Mouse (Mus musculus) myocyte (in vitro differentiated cells): ENCODE data around the gene Top1.

ENCODE experiments used
- E2F4 ChIP-seq: IDR thresholded peaks from one replicate; pipeline ENCODE4 v1.6.1; 2011; ENCODE audit warnings: mild to moderate bottlenecking, control low read depth, moderate library complexity; ENCODE audit not compliant: insufficient read depth
- MAX ChIP-seq: IDR thresholded peaks from one replicate; pipeline ENCODE4 v1.6.1; 2011; ENCODE audit warnings: low read depth, mild to moderate bottlenecking, control low read depth
- MYOD1 ChIP-seq, 3 experiments: IDR thresholded peaks; one replicate each; pipeline ENCODE4 v1.6.1; 2011; ENCODE audit warnings: control low read depth in 2 of 3, low read depth in 2 of 3, mild to moderate bottlenecking in 2 of 3, moderate library complexity in 1 of 3; ENCODE audit not compliant: insufficient read length in 2 of 3, control insufficient read depth in 1 of 3
- MYOG ChIP-seq, 3 experiments: IDR thresholded peaks; one replicate each; pipeline ENCODE4 v1.6.1; 2011; ENCODE audit warnings: control low read depth in 2 of 3, low read depth in 2 of 3, mild to moderate bottlenecking in 2 of 3; ENCODE audit not compliant: insufficient read length in 2 of 3, control insufficient read depth in 1 of 3, insufficient read depth in 1 of 3
- POLR2A ChIP-seq: IDR thresholded peaks from one replicate; pipeline ENCODE4 v1.6.1; 2011; ENCODE audit warnings: low read depth, mild to moderate bottlenecking, control low read depth, moderate library complexity; ENCODE audit not compliant: insufficient read length
- POLR2AphosphoS2 ChIP-seq: IDR thresholded peaks from one replicate; pipeline ENCODE4 v1.6.1; 2011; ENCODE audit warnings: low read depth, control low read depth; ENCODE audit not compliant: insufficient read length
- REST ChIP-seq: IDR thresholded peaks from one replicate; pipeline ENCODE4 v1.6.1; 2011; ENCODE audit warnings: mild to moderate bottlenecking, control low read depth, moderate library complexity; ENCODE audit not compliant: insufficient read depth, insufficient read length
- SRF ChIP-seq: IDR thresholded peaks from one replicate; pipeline ENCODE4 v1.6.1; 2011; ENCODE audit warnings: low read depth; ENCODE audit not compliant: control insufficient read depth, insufficient read length
- TCF12 ChIP-seq: IDR thresholded peaks from one replicate; pipeline ENCODE4 v1.6.1; 2011; ENCODE audit warnings: mild to moderate bottlenecking, control low read depth; ENCODE audit not compliant: poor library complexity, insufficient read depth, severe bottlenecking
- TCF3 ChIP-seq: IDR thresholded peaks from one replicate; pipeline ENCODE4 v1.6.1; 2011; ENCODE audit warnings: low read depth, control low read depth; ENCODE audit not compliant: insufficient read length
- USF1 ChIP-seq: IDR thresholded peaks from one replicate; pipeline ENCODE4 v1.6.1; 2011; ENCODE audit warnings: low read depth, mild to moderate bottlenecking, control low read depth, moderate library complexity

DNA sequence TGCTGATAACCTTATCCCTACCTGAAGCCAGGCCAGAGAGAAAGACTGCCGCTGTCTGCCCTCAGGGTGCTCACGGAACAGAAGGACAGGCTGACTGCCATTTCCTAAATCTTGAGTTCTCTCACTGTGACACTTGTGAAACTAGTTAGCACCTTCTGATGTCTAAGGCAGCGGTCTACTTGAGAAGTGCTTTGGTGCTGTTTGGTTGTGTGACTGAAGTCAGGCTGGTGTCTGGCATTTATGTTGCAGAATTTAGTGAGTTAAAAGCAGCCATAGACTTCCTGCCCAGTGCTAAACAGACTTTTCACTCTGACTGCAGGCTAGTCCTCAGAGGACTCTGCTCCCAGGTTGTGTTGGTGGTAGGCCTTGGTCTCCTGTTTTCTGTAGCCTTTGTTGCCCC lies 88.6 kb downstream of the Top1 start:
- TF ChIP-seq MYOD1 (IDR thresholded peaks at IDR 0.05; ENCODE audit: control insufficient read depth in 1 of 3, insufficient read length in 2 of 3, low read depth in 2 of 3) (no peak), POLR2A (no peak), USF1 (no peak), POLR2AphosphoS2 (no peak), REST (no peak), SRF (no peak), MYOG (IDR thresholded peaks at IDR 0.05; ENCODE audit: control insufficient read depth in 1 of 3, insufficient read depth in 1 of 3, insufficient read length in 2 of 3, low read depth in 2 of 3) (no peak), TCF12 (no peak), MAX (no peak), E2F4 (no peak), TCF3 (no peak)
